Mouse (Mus musculus): ENCODE measurements at regions not wholly inside any gene's neighbourhood (a gene's known extent, or its start where the extent isn't known, plus 50 kb on each side); places are given as distances from the start of the nearest gene placed in this dataset.

DNA sequence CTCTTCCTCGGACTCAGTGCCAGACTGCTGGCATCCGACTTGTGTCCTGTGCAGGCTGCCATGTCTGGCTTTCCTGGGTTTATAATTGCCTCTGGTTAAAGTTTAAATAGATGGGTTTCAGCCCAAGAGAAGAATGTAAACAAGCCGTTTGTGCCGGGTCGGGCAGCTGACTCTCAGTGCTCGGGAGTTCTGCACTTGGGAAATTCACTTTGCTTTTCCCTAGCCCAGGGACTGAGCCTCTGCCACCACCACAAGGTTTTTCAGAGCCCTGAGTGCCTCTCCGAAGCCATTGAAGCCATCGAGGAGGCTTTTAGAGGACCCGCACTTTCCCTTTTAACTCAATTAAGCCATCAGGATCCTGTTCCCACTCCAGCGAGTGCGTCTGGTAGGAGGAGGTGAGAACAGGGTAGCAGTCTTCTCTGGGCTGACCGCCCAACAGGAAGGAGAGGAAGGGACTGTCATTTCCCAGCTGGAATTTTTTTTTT is 80.8 kb upstream of the Mkln1 start:
- TF ChIP-seq CTCF (conservative IDR thresholded peaks at IDR 0.05; ENCODE audit: insufficient read depth, insufficient read length, low read depth, low read length) (no peak), POLR2A (IDR thresholded peaks at IDR 0.05; ENCODE audit: low read depth, low read length) (no peak)

All from kidney, adult 2 months (tissue).